Mouse (Mus musculus) midbrain, embryonic 13.5 days (tissue): ENCODE data around the gene Ccnd2. TPM values are rescaled to one million over a fixed set of nuclear protein-coding genes. Genes with fewer than 3 reads are reported as not detected.

Source experiments
- ATAC-seq: fragments of 200-750 bp; cut with Nextera tagmentation; 2 replicates; pipeline ENCODE4 v1.8.0; 2017; ENCODE audit warnings: mild to moderate bottlenecking, moderate TSS enrichment, moderate library complexity
- H3K27ac ChIP-seq: fragments of 300-500 bp; sonication (generic); 2 replicates; pipeline ENCODE4 v1.5.1; 2015; ENCODE audit warnings: inconsistent platforms, mild to moderate bottlenecking, moderate library complexity
- H3K27me3 ChIP-seq: fragments of 300-500 bp; sonication (generic); 2 replicates; pipeline ENCODE4 v1.6.1; 2015; ENCODE audit warnings: mild to moderate bottlenecking, inconsistent platforms
- H3K36me3 ChIP-seq: fragments of 300-500 bp; sonication (generic); 2 replicates; pipeline ENCODE4 v1.6.1; 2015; ENCODE audit warnings: mild to moderate bottlenecking, inconsistent platforms
- H3K4me1 ChIP-seq: fragments of 300-500 bp; sonication (generic); replicated peaks from 2 replicates; pipeline ENCODE4 v1.6.1; 2015; ENCODE audit warnings: inconsistent platforms
- H3K4me2 ChIP-seq: fragments of 300-500 bp; sonication (generic); replicated peaks from 2 replicates; pipeline ENCODE4 v1.6.1; 2015; ENCODE audit warnings: moderate library complexity, mild to moderate bottlenecking, inconsistent platforms
- H3K4me3 ChIP-seq: fragments of 300-500 bp; sonication (generic); replicated peaks from 2 replicates; pipeline ENCODE4 v1.5.1; 2015; ENCODE audit warnings: mild to moderate bottlenecking, inconsistent platforms
- H3K9ac ChIP-seq: fragments of 300-500 bp; sonication (generic); replicated peaks from 2 replicates; pipeline ENCODE4 v1.6.1; 2015; ENCODE audit warnings: mild to moderate bottlenecking, inconsistent platforms
- H3K9me3 ChIP-seq: fragments of 300-500 bp; sonication (generic); 2 replicates; pipeline ENCODE4 v1.6.1; 2016; ENCODE audit warnings: mild to moderate bottlenecking, inconsistent platforms
- WGBS: fragments of 180-500 bp; shearing (Covaris S2); methylation state at CpG from one replicate; pipeline ENCODE4 v1.1.7; 2015; 5-methylcytosine and 5-hydroxymethylcytosine counted together
- polyA plus RNA-seq: library from polyadenylated mRNA; unstranded; fragments of >200 nt; fragmentation: Nextera tagmentation; extraction: Ambion mirVana; gene quantifications from 2 replicates; pipeline ENCODE4 v1.2.1, GENCODE M21; 2015

Gene Ccnd2
- polyA plus RNA-seq, 1 experiment from 2014 or later = 837 TPM

- H3K4me3 ChIP-seq = no peak overlapping the region
- ATAC-seq = no peak
- H3K27me3 ChIP-seq = peaks cover 9% of the 10 kb centered on the region; the same call in 1 of the 2 replicates
- no peaks in the 10 kb centered on the region for H3K9me3 ChIP-seq
- peaks cover 21% of the 10 kb centered on the region for H3K36me3 ChIP-seq
- peaks cover 72% of the 10 kb centered on the region for H3K4me1 ChIP-seq
- H3K9ac ChIP-seq = no peak overlapping the region
- H3K4me2 ChIP-seq = no peak overlapping the region
- WGBS = 92% methylated on average over 3 of the region's 3 CpGs
- no peak overlapping the region for H3K27ac ChIP-seq
Measured at GRCm38 (mm10) chr6:127146322-127146947, 5.6 kb downstream of the Ccnd2 start.

GRCm38 (mm10) chr6:127145464-127146190 is 6.4 kb downstream of the Ccnd2 start:
- H3K4me3 ChIP-seq = no peak overlapping the region
- ATAC-seq = no peak
- peaks cover 66% of the 10 kb centered on the region for H3K4me1 ChIP-seq
- H3K27me3 ChIP-seq = peaks cover 8% of the 10 kb centered on the region; the same call in 1 of the 2 replicates
- H3K27ac ChIP-seq = no peak overlapping the region; the same call in 1 of the 2 replicates
- H3K9ac ChIP-seq = no peak overlapping the region
- H3K36me3 ChIP-seq = peaks cover 23% of the 10 kb centered on the region
- 80% methylated on average over 20 of the region's 20 CpGs for WGBS
- H3K4me2 ChIP-seq = no peak overlapping the region
- no peaks in the 10 kb centered on the region for H3K9me3 ChIP-seq

- Histone ChIP-seq H3K27me3 (peaks cover 3% of the 10 kb centered on the region; the same call in 1 of the 2 replicates), H3K27ac (no peak overlapping the region), H3K36me3 (peaks cover 42% of the 10 kb centered on the region), H3K4me3 (no peak overlapping the region), H3K9me3 (no peaks in the 10 kb centered on the region), H3K4me2 (no peak overlapping the region), H3K4me1 (peaks cover 51% of the 10 kb centered on the region), H3K9ac (no peak overlapping the region)
- WGBS = 83% methylated on average over 7 of the region's 7 CpGs
- no peak for ATAC-seq
Measured at GRCm38 (mm10) chr6:127143576-127144288, 8.3 kb downstream of the Ccnd2 start.

GRCm38 (mm10) chr6:127143124-127143520 is 8.9 kb downstream of the Ccnd2 start:
- Histone ChIP-seq H3K36me3 (peaks cover 46% of the 10 kb centered on the region), H3K27ac (no peak overlapping the region), H3K4me2 (no peak overlapping the region), H3K4me3 (no peak overlapping the region), H3K9ac (no peak overlapping the region), H3K27me3 (no peaks in the 10 kb centered on the region; the same call in 1 of the 2 replicates), H3K4me1 (peaks cover 45% of the 10 kb centered on the region), H3K9me3 (no peaks in the 10 kb centered on the region)
- WGBS = 75% methylated on average over 10 of the region's 10 CpGs
- ATAC-seq = 0 out of 2 replicates have a peak, but pooled peaks have one; percentile 7

GRCm38 (mm10) chr6:127142154-127143123 is 9.6 kb downstream of the Ccnd2 start:
- no peak overlapping the region for H3K4me3 ChIP-seq
- no peak overlapping the region for H3K27ac ChIP-seq
- 0 out of 2 replicates have a peak overlapping the region, but pooled peaks have one; percentile 7 for H3K4me2 ChIP-seq
- no peaks in the 10 kb centered on the region for H3K27me3 ChIP-seq
- H3K36me3 ChIP-seq = peaks cover 48% of the 10 kb centered on the region
- H3K4me1 ChIP-seq = peaks cover 42% of the 10 kb centered on the region
- H3K9me3 ChIP-seq = no peaks in the 10 kb centered on the region
- WGBS = 23% methylated on average over 8 of the region's 10 CpGs
- peak; percentile 34; the same call in 1 of the 2 replicates for ATAC-seq
- H3K9ac ChIP-seq = no peak overlapping the region

GRCm38 (mm10) chr6:127138962-127139361 is 13.0 kb downstream of the Ccnd2 start:
- Histone ChIP-seq H3K27me3 (no peaks in the 10 kb centered on the region), H3K27ac (no peak overlapping the region), H3K9ac (no peak overlapping the region), H3K36me3 (peaks cover 38% of the 10 kb centered on the region), H3K4me3 (no peak overlapping the region), H3K4me2 (no peak overlapping the region), H3K4me1 (peaks cover 32% of the 10 kb centered on the region), H3K9me3 (no peaks in the 10 kb centered on the region)
- no peak for ATAC-seq
- WGBS = 97% methylated on average over 11 of the region's 11 CpGs

- WGBS = 24% methylated on average over 16 of the region's 16 CpGs
- Histone ChIP-seq H3K9me3 (no peaks in the 10 kb centered on the region), H3K27me3 (no peaks in the 10 kb centered on the region), H3K4me2 (peak overlapping the region; percentile 42), H3K9ac (peak overlapping the region; percentile 29; the same call in 1 of the 2 replicates), H3K4me3 (peak overlapping the region; percentile 13), H3K36me3 (peaks cover 16% of the 10 kb centered on the region), H3K27ac (peak overlapping the region; percentile 37; the same call in 1 of the 2 replicates), H3K4me1 (peaks cover 34% of the 10 kb centered on the region)
- peak; percentile 91 for ATAC-seq
Measured at GRCm38 (mm10) chr6:127133433-127134245, 18.4 kb downstream of the Ccnd2 start.

GRCm38 (mm10) chr6:127132719-127133118 is 19.3 kb downstream of the Ccnd2 start:
- Histone ChIP-seq H3K4me2 (no peak overlapping the region), H3K27me3 (no peaks in the 10 kb centered on the region), H3K9ac (no peak overlapping the region), H3K9me3 (no peaks in the 10 kb centered on the region), H3K4me1 (peaks cover 34% of the 10 kb centered on the region), H3K27ac (no peak overlapping the region), H3K4me3 (no peak overlapping the region), H3K36me3 (peaks cover 19% of the 10 kb centered on the region)
- 76% methylated on average over 3 of the region's 3 CpGs for WGBS
- no peak for ATAC-seq

GRCm38 (mm10) chr6:127131946-127132345 is 20.0 kb downstream of the Ccnd2 start:
- Histone ChIP-seq H3K36me3 (peaks cover 19% of the 10 kb centered on the region), H3K4me3 (no peak overlapping the region), H3K9me3 (no peaks in the 10 kb centered on the region), H3K27ac (no peak overlapping the region), H3K4me1 (peaks cover 34% of the 10 kb centered on the region), H3K9ac (no peak overlapping the region), H3K4me2 (no peak overlapping the region), H3K27me3 (no peaks in the 10 kb centered on the region)
- 83% methylated on average over 3 of the region's 3 CpGs for WGBS
- ATAC-seq = no peak

- Histone ChIP-seq H3K9me3 (no peaks in the 10 kb centered on the region), H3K4me3 (no peak overlapping the region), H3K9ac (no peak overlapping the region), H3K27ac (no peak overlapping the region), H3K36me3 (peaks cover 21% of the 10 kb centered on the region), H3K4me2 (no peak overlapping the region), H3K27me3 (no peaks in the 10 kb centered on the region), H3K4me1 (peaks cover 34% of the 10 kb centered on the region)
- no peak for ATAC-seq
- WGBS = 54% methylated on average over 13 of the region's 13 CpGs
Measured at GRCm38 (mm10) chr6:127130377-127130776, 21.6 kb downstream of the Ccnd2 start.
